Comparison of ENCODE assay signal across 22 mouse cellular contexts in the genomic region with DNA sequence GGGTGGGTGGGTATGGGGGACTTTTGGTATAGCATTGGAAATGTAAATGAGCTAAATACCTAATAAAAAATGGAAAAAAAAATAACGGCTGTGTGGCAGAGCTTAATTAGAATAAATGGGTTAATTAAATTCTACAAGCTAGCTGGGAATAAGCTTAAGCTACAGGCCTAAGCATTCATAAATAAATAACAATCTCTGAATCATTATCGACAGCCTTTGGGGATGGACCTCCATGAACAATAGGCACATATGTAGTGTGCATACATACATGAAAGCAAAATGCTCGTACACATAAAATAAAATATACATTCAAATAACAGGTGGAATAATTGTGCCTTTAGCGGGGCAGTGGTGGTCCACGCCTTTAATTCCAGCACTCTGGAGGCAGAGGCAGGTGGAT. TPM values are rescaled to one million over a fixed set of nuclear protein-coding genes. Genes with fewer than 3 reads are reported as not detected.
DNase-seq lines count a peak whose midpoint lies in the region; ATAC-seq and TF ChIP-seq lines count a peak whose summit lies in the region.
"Had no signal": no experiment of that assay in that cellular context is flagged by ENCODE, and none has a peak within 500 bp of the region (broad histone marks: within the 10 kb centered on the region; RNA-seq: fewer than 3 reads in every experiment).

No protein-coding gene starts in this region.

- TF ChIP-seq CTCF in heart, adult 2 months (IDR thresholded peaks at IDR 0.05): no peak

- H3K27ac ChIP-seq in heart, adult 2 months: no peak overlapping the region
- H3K27ac ChIP-seq in neural tube, embryonic 13.5 days (replicated peaks): no peak overlapping the region
- no peak overlapping the region for H3K27ac ChIP-seq in neural tube, embryonic 15.5 days (replicated peaks)
- no peak overlapping the region for H3K27ac ChIP-seq in neural tube, embryonic 14.5 days (ENCODE audit: low read depth, low read length)

- no peak overlapping the region for H3K4me2 ChIP-seq in neural tube, embryonic 13.5 days
- H3K4me2 ChIP-seq in neural tube, embryonic 15.5 days: no peak overlapping the region
- no peak overlapping the region for H3K4me2 ChIP-seq in neural tube, embryonic 14.5 days (ENCODE audit: low read depth, low read length)

- no peak overlapping the region for H3K9ac ChIP-seq in heart, adult 2 months (ENCODE audit: low read depth, low read length)
- H3K9ac ChIP-seq in neural tube, embryonic 13.5 days: no peak overlapping the region
- no peak overlapping the region for H3K9ac ChIP-seq in neural tube, embryonic 15.5 days (replicated peaks)
- no peak overlapping the region for H3K9ac ChIP-seq in neural tube, embryonic 14.5 days (replicated peaks; ENCODE audit: low read depth, low read length)

- no peak for TF ChIP-seq POLR2A in heart, adult 2 months (IDR thresholded peaks at IDR 0.05; ENCODE audit: insufficient read depth, low read depth, low read length)

- TF ChIP-seq EP300 in heart, adult 2 months (IDR thresholded peaks at IDR 0.05; ENCODE audit: insufficient read depth, low read depth, low read length): no peak

- peaks cover 6% of the 10 kb centered on the region for H3K27me3 ChIP-seq in heart, adult 2 months (ENCODE audit: control insufficient read depth, insufficient read depth, low read length)
- peaks cover 32% of the 10 kb centered on the region for H3K27me3 ChIP-seq in neural tube, embryonic 13.5 days
- H3K27me3 ChIP-seq in neural tube, embryonic 15.5 days (replicated peaks): peaks cover 25% of the 10 kb centered on the region
- peaks cover 10% of the 10 kb centered on the region for H3K27me3 ChIP-seq in neural tube, embryonic 14.5 days (ENCODE audit: control insufficient read depth, insufficient read depth, low read length)
- H3K27me3 ChIP-seq: CH12.LX, Patski had no signal

- DNase-seq in heart, adult 11 months: peak; percentile 22
- DNase-seq in heart, adult 2 months: no peak
- no peak for DNase-seq in neural tube, embryonic 10.5 days (ENCODE audit: extremely low spot score, low spot score)
- DNase-seq: adrenal gland, adult 2 months; adrenal gland, adult 8-10 months; adrenal gland, postnatal 10 days; adrenal gland, postnatal 14 days; adrenal gland, postnatal 25 days; adrenal gland, postnatal 36 days; B cell, adult 2 months; cerebellum, adult 11 months; cerebellum, adult 11-12 months; cerebellum, adult 18-20 months had no signal

- 93% methylated on average over 5 of the region's 5 CpGs for WGBS in heart, adult 2 months
- WGBS in neural tube, embryonic 13.5 days: 76% methylated on average over 5 of the region's 5 CpGs
- 70% methylated on average over 5 of the region's 5 CpGs for WGBS in neural tube, embryonic 15.5 days
- 71% methylated on average over 5 of the region's 5 CpGs for WGBS in neural tube, embryonic 14.5 days

- no peak overlapping the region for H3K4me3 ChIP-seq in heart, adult 2 months
- H3K4me3 ChIP-seq in neural tube, embryonic 13.5 days: no peak overlapping the region
- no peak overlapping the region for H3K4me3 ChIP-seq in neural tube, embryonic 15.5 days (replicated peaks)
- no peak overlapping the region for H3K4me3 ChIP-seq in neural tube, embryonic 14.5 days (ENCODE audit: low read depth, low read length)

- no peaks in the 10 kb centered on the region for H3K9me3 ChIP-seq in neural tube, embryonic 13.5 days
- no peaks in the 10 kb centered on the region for H3K9me3 ChIP-seq in neural tube, embryonic 15.5 days (replicated peaks)
- no peaks in the 10 kb centered on the region for H3K9me3 ChIP-seq in neural tube, embryonic 14.5 days (ENCODE audit: control insufficient read depth, low read length)

- H3K79me2 ChIP-seq in heart, adult 2 months (replicated peaks; ENCODE audit: control insufficient read depth, insufficient read depth, low read length): no peaks in the 10 kb centered on the region

- intact Hi-C loops in heart, adult 2 months (cut with DNase I): no loop called here

- ATAC-seq in neural tube, embryonic 13.5 days (ENCODE audit: low read depth): 0 out of 2 replicates have a peak, but pooled peaks have one; percentile 67
- no peak for ATAC-seq in neural tube, embryonic 15.5 days (ENCODE audit: low FRiP score)
- peak; percentile 51; the same call in 1 of the 2 replicates for ATAC-seq in neural tube, embryonic 14.5 days (ENCODE audit: low read depth)
- ATAC-seq: activated CD4-positive, CD25-positive, alpha-beta regulatory T cell, adult 4 months; CD4-positive, CD25-positive, alpha-beta regulatory T cell, adult 4 months; Patski had no signal

- no peaks in the 10 kb centered on the region for H3K36me3 ChIP-seq in heart, adult 2 months (ENCODE audit: control insufficient read depth, insufficient read depth, low read length)
- no peaks in the 10 kb centered on the region for H3K36me3 ChIP-seq in neural tube, embryonic 13.5 days
- H3K36me3 ChIP-seq in neural tube, embryonic 15.5 days: no peaks in the 10 kb centered on the region
- no peaks in the 10 kb centered on the region for H3K36me3 ChIP-seq in neural tube, embryonic 14.5 days (ENCODE audit: control insufficient read depth, insufficient read depth, low read length)
- H3K36me3 ChIP-seq: G1E had no signal

- H3K4me1 ChIP-seq in heart, adult 2 months (ENCODE audit: control insufficient read depth, insufficient read depth, low read length): no peaks in the 10 kb centered on the region
- peaks cover 5% of the 10 kb centered on the region; the same call in 1 of the 2 replicates for H3K4me1 ChIP-seq in neural tube, embryonic 13.5 days (replicated peaks)
- peaks cover 8% of the 10 kb centered on the region for H3K4me1 ChIP-seq in neural tube, embryonic 15.5 days
- no peaks in the 10 kb centered on the region for H3K4me1 ChIP-seq in neural tube, embryonic 14.5 days (ENCODE audit: control insufficient read depth, insufficient read depth, low read length)

RNA-seq across cellular contexts. Expression of a gene that starts 4.7 kb away (rescaled TPM):
- under 1 TPM in 1 of 2 experiments, not detected in 1; 0.10 TPM for total RNA-seq in heart, adult 2 months (2021)
- 0.27 TPM in 1 of 2 replicates, not detected in the other for polyA plus RNA-seq in heart, adult 2 months (2012; rRNA removed)
- polyA plus RNA-seq in neural tube, embryonic 13.5 days (2015; fragmentation: Nextera tagmentation; extraction: Ambion mirVana): not detected in 2 replicates
- polyA plus RNA-seq in neural tube, embryonic 15.5 days (2015; fragmentation: Nextera tagmentation; extraction: Ambion mirVana): 0.06 and 0.08 TPM in 2 replicates
- polyA plus RNA-seq in neural tube, embryonic 14.5 days (2014; fragmentation: Nextera tagmentation; extraction: Ambion mirVana): not detected in 2 replicates
- total RNA-seq: CH12.LX, G1E, MEL had no signal
- polyA plus RNA-seq: activated CD4-positive, CD25-positive, alpha-beta regulatory T cell, adult 4 months; CD4-positive, CD25-positive, alpha-beta regulatory T cell, adult 4 months; G1E had no signal

RNA-seq across cellular contexts. Expression of a gene that starts 57.3 kb away (rescaled TPM):
- total RNA-seq in heart, adult 2 months (2021): 10 to 100 TPM; 27.7 to 34.4 TPM
- 64.0 and 77.8 TPM in 2 replicates for polyA plus RNA-seq in heart, adult 2 months (2012; rRNA removed)
- polyA plus RNA-seq in neural tube, embryonic 13.5 days (2015; fragmentation: Nextera tagmentation; extraction: Ambion mirVana): 8.3 and 9.8 TPM in 2 replicates
- 11.8 and 15.4 TPM in 2 replicates for polyA plus RNA-seq in neural tube, embryonic 15.5 days (2015; fragmentation: Nextera tagmentation; extraction: Ambion mirVana)
- 7.5 and 7.9 TPM in 2 replicates for polyA plus RNA-seq in neural tube, embryonic 14.5 days (2014; fragmentation: Nextera tagmentation; extraction: Ambion mirVana)
- total RNA-seq: MEL had no signal
- polyA plus RNA-seq: G1E had no signal
